Mouse (Mus musculus) spleen, embryonic (tissue): ENCODE results near the gene Irx5.

Experiments used
- CTCF ChIA-PET: fragments of 350-600 bp; sonication (Branson Sonifier 250); formaldehyde crosslinking; loops from one replicate; lab custom pipeline; 2022; lab: Charles Lee

Gene Irx5

DNA sequence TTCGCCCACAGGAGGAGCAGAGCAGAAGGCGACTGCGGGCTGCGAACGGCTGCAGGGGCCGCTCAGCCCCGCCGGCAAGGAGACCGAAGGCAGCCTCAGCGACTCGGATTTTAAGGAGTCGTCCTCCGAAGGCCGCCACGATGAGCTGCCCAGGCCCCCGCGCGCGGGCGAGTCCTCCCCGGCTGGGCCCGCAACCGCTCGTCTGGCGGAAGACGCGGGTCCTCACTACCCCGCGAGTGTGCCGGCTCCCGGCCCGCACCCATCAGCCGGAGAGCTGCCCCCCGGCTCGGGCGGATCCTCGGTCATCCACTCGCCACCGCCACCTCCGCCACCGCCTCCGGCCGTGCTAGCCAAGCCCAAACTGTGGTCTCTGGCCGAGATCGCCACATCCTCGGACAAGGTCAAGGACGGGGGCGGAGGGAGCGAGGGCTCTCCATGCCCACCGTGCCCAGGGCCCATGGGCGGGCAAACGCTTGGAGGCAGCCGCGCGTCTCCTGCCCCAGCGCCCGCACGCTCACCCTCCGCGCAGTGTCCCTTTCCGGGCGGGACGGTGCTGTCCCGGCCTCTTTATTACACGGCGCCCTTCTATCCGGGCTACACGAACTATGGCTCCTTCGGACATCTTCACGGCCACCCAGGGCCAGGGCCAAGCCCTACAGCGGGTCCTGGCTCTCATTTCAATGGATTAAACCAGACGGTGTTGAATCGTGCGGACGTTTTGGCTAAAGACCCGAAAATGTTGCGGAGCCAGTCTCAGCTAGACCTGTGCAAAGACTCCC lies 2.8 kb downstream of the Irx5 start:
- CTCF ChIA-PET, result no interaction called here

DNA sequence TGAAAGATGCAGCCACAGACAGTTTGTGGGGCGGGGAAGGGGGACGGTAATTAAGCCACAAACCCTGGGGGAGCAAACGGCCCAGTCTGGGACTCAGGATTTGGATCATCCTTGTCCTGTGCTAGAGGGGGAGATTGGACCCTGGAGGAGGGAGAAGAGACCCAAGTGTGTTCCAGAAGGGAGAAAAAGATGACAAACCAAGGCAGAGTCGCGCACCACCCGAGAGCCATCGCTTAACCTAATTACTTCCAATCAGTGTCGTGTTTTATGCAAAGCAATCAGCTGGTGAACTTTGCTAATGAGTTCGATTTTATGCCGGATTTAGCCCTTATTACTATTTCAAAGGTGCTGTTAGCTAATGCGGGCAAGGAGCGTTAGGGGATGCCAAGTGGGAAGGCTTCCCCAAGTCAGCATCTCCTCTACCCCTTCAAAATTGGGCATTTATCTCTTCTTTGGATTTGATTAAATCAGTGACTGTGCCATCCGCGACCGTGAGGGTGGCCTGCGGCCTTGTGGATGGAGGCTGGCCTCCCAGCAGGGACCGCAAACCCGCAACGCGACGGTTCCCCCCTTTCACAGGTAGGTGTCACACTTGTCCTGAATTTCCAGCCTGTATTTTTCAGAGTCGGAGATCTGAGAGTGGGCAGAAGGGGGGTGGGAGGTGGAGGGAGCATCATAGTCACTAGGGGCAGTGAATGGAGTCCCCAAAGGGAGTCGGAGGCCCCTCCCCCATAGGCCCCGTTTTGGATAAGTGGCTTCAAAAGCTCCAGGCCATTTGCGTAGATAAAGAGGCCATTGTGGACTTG lies 4.3 kb downstream of the Irx5 start:
- CTCF ChIA-PET, result no interaction called here

GRCm38 (mm10) chr8:92362396-92363115 lies 5.1 kb downstream of the Irx5 start:
- CTCF ChIA-PET, result no interaction called here

- CTCF ChIA-PET, result no interaction called here
These were observed 6.1 kb downstream of the Irx5 start for GRCm38 (mm10) chr8:92363217-92364147.

DNA sequence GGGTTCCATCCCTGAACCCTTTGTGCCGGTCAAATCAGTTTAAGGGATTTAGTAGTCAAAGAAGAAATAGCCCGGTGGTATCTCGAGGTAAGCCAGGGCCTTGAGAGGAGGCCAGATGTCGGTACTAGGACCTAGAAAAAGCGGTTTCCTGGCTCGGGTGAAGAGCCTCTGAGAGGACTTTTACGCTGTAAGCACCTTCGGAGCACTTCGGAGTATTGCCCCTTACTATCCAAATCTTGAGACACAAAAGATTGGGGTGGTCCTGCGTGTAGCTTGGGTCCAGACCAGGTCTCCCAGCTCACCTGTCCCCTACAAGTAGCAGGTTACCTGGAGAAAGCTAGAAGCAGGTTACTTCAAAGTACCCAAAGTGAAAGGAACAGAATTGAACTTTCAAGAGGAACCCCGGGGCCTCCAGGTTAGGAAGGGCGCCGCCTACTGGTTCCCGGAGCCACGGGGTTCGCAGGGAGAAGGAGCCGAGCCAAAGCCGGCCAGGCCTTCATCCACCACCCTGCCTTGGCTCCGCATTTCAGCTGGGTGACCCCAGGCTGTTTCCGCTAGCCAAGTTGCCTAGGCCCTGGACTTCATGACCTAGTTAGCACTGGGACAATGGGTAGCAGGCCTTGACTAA lies 6.8 kb downstream of the Irx5 start:
- CTCF ChIA-PET, result no interaction called here

- CTCF ChIA-PET, result no interaction called here
These were observed 7.4 kb downstream of the Irx5 start for GRCm38 (mm10) chr8:92364776-92365240.

- CTCF ChIA-PET, result no interaction called here
These were observed 8.0 kb downstream of the Irx5 start for GRCm38 (mm10) chr8:92365241-92365943.

GRCm38 (mm10) chr8:92365944-92366735 lies 8.7 kb downstream of the Irx5 start:
- CTCF ChIA-PET, result no interaction called here

- CTCF ChIA-PET, result no interaction called here
These were observed 9.4 kb downstream of the Irx5 start for GRCm38 (mm10) chr8:92366736-92367267.

- CTCF ChIA-PET, result no interaction called here
These were observed 22.1 kb downstream of the Irx5 start for GRCm38 (mm10) chr8:92379524-92379923.

DNA sequence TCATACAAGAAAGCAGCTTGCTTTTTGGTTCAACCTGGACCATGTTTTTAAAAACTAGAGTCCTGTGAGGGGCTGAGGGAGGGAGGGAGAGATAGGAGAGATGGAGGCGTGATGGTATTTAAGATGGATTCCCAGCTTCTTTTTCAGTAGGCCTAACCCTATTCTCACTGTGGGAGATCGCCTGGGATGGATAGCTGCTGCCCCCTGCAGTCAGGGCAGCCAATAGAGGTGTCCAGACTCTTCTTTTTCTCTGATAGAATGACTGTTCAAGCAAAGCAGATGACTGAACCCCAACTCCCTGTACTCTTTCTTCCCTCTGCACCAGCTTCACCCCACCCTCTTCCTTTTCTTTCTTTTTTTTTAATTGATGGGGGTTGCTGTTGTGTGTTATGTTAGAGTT lies 23.1 kb downstream of the Irx5 start:
- CTCF ChIA-PET, result no interaction called here

DNA sequence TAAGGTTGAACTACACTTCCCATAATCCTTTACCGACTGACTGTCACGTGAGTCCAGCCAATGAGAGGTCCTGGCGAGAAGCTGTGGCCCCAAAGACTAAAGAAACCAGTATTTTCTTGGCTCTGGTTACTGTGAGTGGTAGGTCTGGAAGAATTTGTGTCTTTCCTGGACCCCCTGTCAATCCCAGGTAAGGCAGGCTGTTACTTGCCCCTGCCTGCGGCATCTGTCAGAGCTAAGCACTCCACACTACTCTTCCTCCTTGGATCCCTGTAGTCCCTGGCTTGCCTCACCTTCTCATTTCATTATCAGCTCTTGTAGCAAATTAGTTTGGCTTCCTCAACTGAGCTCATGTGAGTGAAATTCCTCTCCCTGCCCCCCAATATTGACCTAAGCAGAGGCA lies 30.5 kb downstream of the Irx5 start:
- CTCF ChIA-PET, result no interaction called here

DNA sequence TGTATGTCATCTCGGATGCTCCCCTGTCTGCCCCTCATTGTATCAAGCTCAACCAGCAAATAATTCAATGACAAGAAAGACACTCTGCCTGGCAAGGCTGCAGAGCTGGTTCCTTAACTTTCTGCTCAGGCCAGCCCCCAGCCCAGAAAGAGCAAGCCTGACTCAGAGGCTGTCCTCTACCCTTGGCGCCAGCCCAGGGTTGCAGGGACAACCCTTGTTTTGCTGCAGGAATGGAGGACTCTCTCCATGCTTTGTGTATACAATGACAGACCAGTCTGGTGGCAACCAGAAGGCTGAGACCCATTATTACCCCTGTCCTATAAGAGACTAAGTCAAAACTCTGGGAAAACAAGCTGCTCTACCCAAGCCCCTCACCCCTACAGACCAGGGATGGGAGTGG lies 46.8 kb downstream of the Irx5 start:
- CTCF ChIA-PET, result no interaction called here

GRCm38 (mm10) chr8:92408092-92408491 lies 50.7 kb downstream of the Irx5 start:
- CTCF ChIA-PET, result no interaction called here

GRCm38 (mm10) chr8:92413583-92413982 lies 56.2 kb downstream of the Irx5 start:
- CTCF ChIA-PET, result no interaction called here

GRCm38 (mm10) chr8:92420666-92421065 lies 63.2 kb downstream of the Irx5 start:
- CTCF ChIA-PET, result no interaction called here
